Mouse (Mus musculus): ENCODE data around the gene Cinp.
"Not testable (repeated sequence)": the region's sequence is repeated elsewhere in the genome, so short reads cannot be mapped to it uniquely, and the experiment has no call there.

The Cinp gene

GRCm38 (mm10) chr12:110865989-110866388 is 23.0 kb downstream of the Cinp start:
- in situ Hi-C loops (cut with MboI; ENCODE audit: low pct_unique_long_range_greater_than_20kb in 1 of 2, low sequenced_read_pairs in 2 of 2, unreplicated experiment in 1 of 2), result no loop called here

- in situ Hi-C loops (cut with MboI; ENCODE audit: low pct_unique_long_range_greater_than_20kb in 1 of 2, low sequenced_read_pairs in 2 of 2, unreplicated experiment in 1 of 2), result no loop called here
Measured at GRCm38 (mm10) chr12:110865571-110865970, 23.4 kb downstream of the Cinp start.

GRCm38 (mm10) chr12:110864008-110864407 is 24.9 kb downstream of the Cinp start:
- in situ Hi-C loops (cut with MboI; ENCODE audit: low pct_unique_long_range_greater_than_20kb in 1 of 2, low sequenced_read_pairs in 2 of 2, unreplicated experiment in 1 of 2), result no loop called here

- in situ Hi-C loops (cut with MboI; ENCODE audit: low pct_unique_long_range_greater_than_20kb in 1 of 2, low sequenced_read_pairs in 2 of 2, unreplicated experiment in 1 of 2), result no loop called here
Measured at GRCm38 (mm10) chr12:110861256-110861655, 27.7 kb downstream of the Cinp start.

DNA sequence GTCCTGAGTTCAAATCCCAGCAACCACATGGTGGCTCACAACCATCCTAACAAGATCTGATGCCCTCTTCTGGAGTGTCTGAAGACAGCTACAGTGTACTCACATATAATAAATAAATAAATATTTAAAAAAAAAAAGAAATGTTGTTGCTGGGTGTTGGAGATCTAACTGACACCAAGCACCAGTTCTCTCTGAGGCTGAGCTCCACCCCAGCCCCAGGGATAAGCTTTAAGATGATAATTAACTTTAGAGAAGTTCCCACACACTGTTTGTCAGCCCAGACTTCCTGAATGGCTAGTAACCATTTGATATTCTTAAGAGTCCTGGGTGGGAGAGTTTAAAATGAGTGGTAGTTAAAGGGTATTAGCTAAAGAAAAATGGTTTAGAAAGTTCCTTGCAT is 28.7 kb downstream of the Cinp start:
- in situ Hi-C loops (cut with MboI; ENCODE audit: low pct_unique_long_range_greater_than_20kb in 1 of 2, low sequenced_read_pairs in 2 of 2, unreplicated experiment in 1 of 2), result no loop called here

DNA sequence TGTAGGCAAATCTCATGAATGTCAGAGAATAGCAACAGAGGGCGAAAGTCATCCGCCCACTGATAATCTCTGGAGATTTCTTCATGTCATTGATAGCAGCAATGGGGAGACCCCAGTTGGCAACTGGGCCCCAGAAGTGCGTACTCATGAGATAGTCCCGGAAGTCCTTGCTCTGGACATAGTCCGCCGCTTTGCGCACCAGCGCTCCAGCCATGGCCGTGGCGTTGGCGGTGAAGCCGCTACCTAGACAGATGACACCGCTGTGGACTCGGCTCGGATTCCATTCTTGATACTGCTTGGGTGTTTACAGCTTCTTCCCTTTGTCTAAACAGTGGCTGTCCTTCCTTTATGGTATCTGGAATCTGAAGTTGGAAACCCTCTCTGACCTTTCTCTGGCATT is 30.3 kb downstream of the Cinp start:
- in situ Hi-C loops (cut with MboI; ENCODE audit: low pct_unique_long_range_greater_than_20kb in 1 of 2, low sequenced_read_pairs in 2 of 2, unreplicated experiment in 1 of 2), result not testable (repeated sequence)

- in situ Hi-C loops (cut with MboI; ENCODE audit: low pct_unique_long_range_greater_than_20kb in 1 of 2, low sequenced_read_pairs in 2 of 2, unreplicated experiment in 1 of 2), result no loop called here
Measured at GRCm38 (mm10) chr12:110857196-110857595, 31.7 kb downstream of the Cinp start.

DNA sequence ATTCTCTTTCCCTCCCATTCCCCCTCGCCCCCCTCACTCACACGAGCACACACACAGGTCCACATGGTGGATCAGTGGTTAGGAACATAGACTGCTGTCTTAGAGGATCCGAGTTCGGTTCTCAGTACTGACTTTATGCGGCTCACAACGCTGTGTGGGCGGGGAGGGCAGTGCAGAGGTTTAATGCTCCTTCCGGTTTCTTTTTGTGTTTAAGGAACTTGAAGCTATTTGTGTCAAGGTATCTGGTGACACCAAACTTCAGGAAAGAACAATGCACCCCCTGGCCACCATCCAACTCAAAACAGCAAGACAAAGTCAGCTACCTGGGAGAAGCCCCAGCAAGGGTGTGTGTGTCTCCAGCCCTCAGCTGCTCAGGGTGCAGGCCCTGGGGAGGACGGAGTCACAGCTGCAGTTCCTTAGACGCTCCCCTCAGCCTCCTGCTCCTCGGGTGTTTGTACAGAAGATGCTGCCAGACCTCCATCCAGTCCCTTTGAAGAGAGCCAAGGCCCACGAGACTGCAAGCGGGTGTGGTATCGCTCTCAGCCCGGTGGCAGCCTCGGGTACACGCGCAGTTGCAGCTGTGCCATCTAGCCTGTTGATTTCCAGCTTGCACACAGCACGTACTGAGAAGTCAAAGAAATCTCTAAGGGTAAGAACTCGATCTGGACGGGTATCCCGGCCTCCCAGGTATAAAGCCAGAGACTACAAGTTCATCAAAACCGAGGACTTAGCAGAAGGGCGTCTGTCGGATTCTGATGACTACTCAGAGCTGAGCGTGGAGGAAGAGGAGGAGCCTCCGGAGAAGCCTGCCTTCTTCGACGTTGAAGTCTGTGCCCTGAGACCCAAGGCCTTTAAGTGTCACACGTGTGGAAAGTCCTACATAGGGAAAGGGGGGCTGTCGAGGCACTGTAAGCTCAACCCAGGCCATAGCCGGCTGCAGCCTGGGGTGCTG is 33.9 kb downstream of the Cinp start:
- in situ Hi-C loops (cut with MboI; ENCODE audit: low pct_unique_long_range_greater_than_20kb in 1 of 2, low sequenced_read_pairs in 2 of 2, unreplicated experiment in 1 of 2), result no loop called here

DNA sequence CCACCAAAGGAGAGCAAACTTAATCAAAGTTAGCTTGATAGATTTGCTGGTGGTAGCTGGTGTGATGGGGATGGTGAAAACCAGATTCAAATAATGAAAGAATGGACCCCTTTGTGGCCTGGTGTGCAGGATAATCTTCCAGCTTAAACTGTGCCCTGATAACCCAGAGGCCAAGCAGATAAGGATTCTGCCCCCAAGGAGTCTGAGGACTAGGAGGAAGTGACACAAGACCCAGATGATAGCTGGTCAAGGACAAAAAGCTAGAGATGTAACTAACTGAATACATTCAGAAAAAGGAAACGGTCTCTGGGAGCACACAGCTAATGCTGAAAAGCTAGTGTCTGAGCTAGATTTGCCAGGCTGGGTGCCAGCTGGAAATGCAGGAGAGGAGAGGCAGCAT is 37.0 kb downstream of the Cinp start:
- in situ Hi-C loops (cut with MboI; ENCODE audit: low pct_unique_long_range_greater_than_20kb in 1 of 2, low sequenced_read_pairs in 2 of 2, unreplicated experiment in 1 of 2), result no loop called here

DNA sequence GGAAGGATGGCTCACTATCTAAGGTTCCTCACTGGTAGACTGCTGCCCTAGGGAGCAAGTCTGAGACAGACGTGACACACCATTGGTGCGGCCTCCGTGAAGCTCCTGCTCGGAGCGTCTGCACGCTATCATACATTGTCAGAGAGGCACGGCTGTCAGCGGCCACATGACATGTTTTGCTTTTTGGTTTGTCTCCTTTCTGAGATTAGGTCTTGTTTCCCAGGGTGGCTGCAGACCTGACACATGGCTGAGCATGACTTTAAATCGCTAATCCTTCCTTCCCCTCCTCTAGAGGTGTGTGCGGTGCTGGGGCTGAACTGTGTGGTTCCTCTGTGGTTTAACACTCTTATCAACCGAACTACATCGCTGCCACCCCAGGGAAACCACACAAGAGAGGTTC is 37.5 kb downstream of the Cinp start:
- in situ Hi-C loops (cut with MboI; ENCODE audit: low pct_unique_long_range_greater_than_20kb in 1 of 2, low sequenced_read_pairs in 2 of 2, unreplicated experiment in 1 of 2), result no loop called here

DNA sequence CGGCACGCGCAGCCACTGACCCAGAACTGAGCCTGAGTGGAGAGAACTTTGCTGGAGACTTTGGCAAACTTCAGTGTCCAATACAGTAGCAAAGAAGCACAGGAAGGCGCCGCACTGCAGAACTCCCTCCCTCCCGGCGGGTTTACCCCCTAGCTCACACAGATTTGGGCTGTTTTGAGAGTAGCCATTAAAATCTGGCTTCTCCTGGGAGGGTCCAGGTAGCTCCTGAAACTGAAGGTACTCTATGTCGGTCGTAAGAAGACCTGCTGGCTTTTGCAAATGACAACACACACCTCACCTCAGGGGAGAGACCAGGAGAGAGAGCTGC is 38.1 kb downstream of the Cinp start:
- in situ Hi-C loops (cut with MboI; ENCODE audit: low pct_unique_long_range_greater_than_20kb in 1 of 2, low sequenced_read_pairs in 2 of 2, unreplicated experiment in 1 of 2), result no loop called here

DNA sequence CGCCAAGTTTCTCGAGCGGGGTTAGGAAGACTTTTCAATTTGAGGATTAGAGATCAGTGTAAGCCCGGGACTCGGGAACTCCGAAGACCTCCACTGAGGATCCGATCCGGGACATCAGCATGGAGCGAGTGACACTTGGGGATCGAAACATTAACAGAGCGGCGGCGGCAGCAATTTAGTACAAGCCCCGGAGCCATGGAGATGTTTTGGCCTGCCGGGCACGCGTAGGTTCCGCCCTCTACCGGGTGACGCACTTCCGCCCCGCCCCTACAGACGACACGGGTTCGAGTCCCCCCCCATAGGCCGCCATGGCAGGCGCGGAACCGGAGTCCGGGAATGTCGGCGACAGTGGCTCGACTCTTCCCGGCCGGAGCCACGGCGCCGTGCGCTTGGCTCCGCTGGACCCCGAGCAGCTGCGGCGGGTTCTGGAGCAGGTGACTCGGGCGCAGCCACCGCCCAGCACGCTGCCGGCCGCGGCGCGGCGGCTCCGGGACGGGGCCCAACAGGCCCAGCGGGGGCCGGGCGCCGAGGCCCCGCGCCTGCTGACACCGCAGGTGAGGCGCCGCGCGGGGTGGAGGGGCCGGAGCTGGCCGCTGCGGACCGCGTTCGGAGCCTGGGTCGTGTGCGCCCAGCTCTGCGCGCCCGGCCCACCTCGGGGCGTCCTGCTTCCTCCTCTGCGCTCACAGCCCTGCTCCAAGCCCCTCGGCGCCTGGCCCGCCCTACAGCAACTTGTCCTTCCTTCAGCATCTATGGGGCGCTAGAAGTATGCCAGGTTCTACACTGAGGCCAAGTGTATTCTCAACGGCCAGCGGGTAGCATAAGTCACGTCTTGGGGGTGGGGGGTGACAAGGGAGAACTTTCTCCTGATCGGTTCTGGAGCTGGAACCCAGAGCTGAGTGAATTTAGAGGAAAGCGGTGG is 38.7 kb downstream of the Cinp start, which contains the start of gene Zfp839:
Gene Zfp839 (plus strand): TSS at position 244 of the 919 bp plus-strand sequence.
- in situ Hi-C loops (cut with MboI; ENCODE audit: low pct_unique_long_range_greater_than_20kb in 1 of 2, low sequenced_read_pairs in 2 of 2, unreplicated experiment in 1 of 2), result no loop called here

DNA sequence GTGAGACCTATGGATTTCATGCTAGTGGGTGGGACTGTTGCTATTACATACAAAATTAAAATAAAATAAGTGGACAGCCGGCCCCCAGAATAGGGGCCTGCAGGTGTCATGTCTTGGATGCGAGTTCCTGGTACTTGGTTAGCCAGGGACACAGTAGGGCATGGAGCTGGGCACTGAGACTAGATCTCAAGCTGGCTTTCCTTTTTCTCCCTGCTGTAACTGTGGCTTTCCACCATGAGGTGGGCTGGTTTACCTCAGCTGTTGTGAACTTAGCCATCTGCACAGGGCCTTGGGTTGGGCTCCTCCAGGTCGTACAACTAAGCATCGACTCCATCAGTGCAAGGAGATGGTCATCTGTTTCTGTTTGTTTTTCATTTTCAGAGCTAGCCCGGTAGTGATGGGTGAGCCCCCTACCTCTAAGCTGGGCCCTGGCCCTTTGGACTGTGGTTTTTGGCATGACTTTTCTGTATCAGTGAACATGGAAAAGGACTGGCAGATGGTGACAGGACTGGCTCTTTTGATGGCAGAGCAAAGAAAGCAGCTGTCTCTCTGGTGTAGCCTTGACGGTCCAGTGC is 42.7 kb downstream of the Cinp start:
- in situ Hi-C loops (cut with MboI; ENCODE audit: low pct_unique_long_range_greater_than_20kb in 1 of 2, low sequenced_read_pairs in 2 of 2, unreplicated experiment in 1 of 2), result loop anchor here (10.0 kb wide), 4 partner anchors 111 to 431 kb away; partner anchors contain the start of genes Dync1h1 (in 1 of the 2) and Wdr20 (in 1 of the 2)

GRCm38 (mm10) chr12:110845131-110845880 is 43.6 kb downstream of the Cinp start:
- in situ Hi-C loops (cut with MboI; ENCODE audit: low pct_unique_long_range_greater_than_20kb in 1 of 2, low sequenced_read_pairs in 2 of 2, unreplicated experiment in 1 of 2), result loop anchor here (10.0 kb wide), 4 partner anchors 111 to 431 kb away; partner anchors contain the start of genes Dync1h1 (in 1 of the 2) and Wdr20 (in 1 of the 2)

DNA sequence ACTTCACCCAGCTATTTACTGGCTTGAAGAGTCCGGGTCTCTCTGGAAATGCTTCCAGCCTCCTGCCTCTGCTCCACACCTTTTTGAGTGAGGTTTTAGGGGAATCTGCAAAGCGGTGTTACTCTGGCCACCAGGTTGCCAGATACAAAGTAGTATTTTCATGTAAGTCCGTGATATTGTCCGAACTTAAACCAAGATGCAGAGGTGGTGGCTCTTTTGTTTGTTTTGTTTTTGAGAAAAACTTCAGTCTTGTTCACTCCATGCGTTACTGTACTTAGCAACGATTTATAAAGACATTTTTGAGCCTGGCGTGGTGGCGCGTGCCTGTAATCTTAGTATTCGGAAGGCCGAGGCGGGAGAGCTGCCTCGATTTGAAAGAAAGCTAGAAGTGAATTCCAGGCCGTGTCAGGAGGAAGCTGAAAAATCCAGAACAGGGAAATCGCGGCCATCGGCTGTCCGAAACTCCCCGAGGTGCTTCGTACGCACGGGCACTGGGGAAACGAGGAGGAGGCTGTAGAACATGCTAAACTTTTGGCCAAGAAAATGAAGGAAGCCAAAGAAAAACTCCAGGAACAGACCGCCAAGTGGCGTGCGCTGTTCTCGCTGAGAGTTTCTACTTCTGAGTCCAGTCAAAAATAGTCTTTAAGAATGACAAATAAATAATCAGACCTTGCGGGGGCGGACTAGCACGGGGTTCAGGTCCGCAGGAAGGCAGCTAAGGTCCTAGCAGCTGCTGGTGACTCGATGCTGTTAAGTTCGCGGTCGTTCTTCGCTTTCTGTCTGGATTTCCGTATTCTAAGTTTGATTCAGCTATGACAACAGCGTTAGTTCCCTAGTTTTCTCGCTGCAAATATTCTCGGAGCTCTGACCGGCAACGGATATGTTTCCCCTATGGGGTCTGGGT is 44.5 kb downstream of the Cinp start:
- in situ Hi-C loops (cut with MboI; ENCODE audit: low pct_unique_long_range_greater_than_20kb in 1 of 2, low sequenced_read_pairs in 2 of 2, unreplicated experiment in 1 of 2), result loop anchor here (5.0 to 10.0 kb wide), 5 partner anchors 110 to 430 kb away; partner anchors contain the start of genes Dync1h1 (in 1 of the 2) and Wdr20 (in 1 of the 2)

- in situ Hi-C loops (cut with MboI; ENCODE audit: low pct_unique_long_range_greater_than_20kb in 1 of 2, low sequenced_read_pairs in 2 of 2, unreplicated experiment in 1 of 2), result loop anchor here (5.0 to 10.0 kb wide), 5 partner anchors 109 to 429 kb away; partner anchors contain the start of genes Dync1h1 (in 1 of the 2) and Wdr20 (in 1 of the 2)
Measured at GRCm38 (mm10) chr12:110843194-110844048, 45.5 kb downstream of the Cinp start.

Data from mouse embryonic stem cell (cell line).